Mouse (Mus musculus) midbrain, embryonic 12.5 days (tissue): ENCODE results near the gene Spg7. TPM values are rescaled to one million over a fixed set of nuclear protein-coding genes. Genes with fewer than 3 reads are reported as not detected.

Experiments
- ATAC-seq: fragments of 200-750 bp; cut with Nextera tagmentation; 2 replicates; pipeline ENCODE4 v1.8.0; 2017; ENCODE audit warnings: low read depth, moderate TSS enrichment, moderate library complexity; ENCODE audit not compliant: low FRiP score
- H3K27ac ChIP-seq: fragments of 300-500 bp; sonication (generic); replicated peaks from 2 replicates; pipeline ENCODE4 v1.5.1; 2016; ENCODE audit warnings: mild to moderate bottlenecking
- H3K27me3 ChIP-seq: fragments of 300-500 bp; sonication (generic); 2 replicates; pipeline ENCODE4 v1.6.1; 2016; ENCODE audit warnings: mild to moderate bottlenecking
- H3K36me3 ChIP-seq: fragments of 300-500 bp; sonication (generic); 2 replicates; pipeline ENCODE4 v1.6.1; 2016
- H3K4me1 ChIP-seq: fragments of 300-500 bp; sonication (generic); 2 replicates; pipeline ENCODE4 v1.6.1; 2016
- H3K4me2 ChIP-seq: fragments of 300-500 bp; sonication (generic); replicated peaks from 2 replicates; pipeline ENCODE4 v1.6.1; 2016; ENCODE audit warnings: mild to moderate bottlenecking, moderate library complexity
- H3K4me3 ChIP-seq: fragments of 300-500 bp; sonication (generic); 2 replicates; pipeline ENCODE4 v1.5.1; 2016; ENCODE audit warnings: mild to moderate bottlenecking
- H3K9ac ChIP-seq: fragments of 300-500 bp; sonication (generic); replicated peaks from 2 replicates; pipeline ENCODE4 v1.6.1; 2016; ENCODE audit warnings: mild to moderate bottlenecking, moderate library complexity
- H3K9me3 ChIP-seq: fragments of 300-500 bp; sonication (generic); 2 replicates; pipeline ENCODE4 v1.6.1; 2016; ENCODE audit warnings: mild to moderate bottlenecking
- WGBS: fragments of 180-500 bp; shearing (Covaris S2); methylation state at CpG from one replicate; pipeline ENCODE4 v1.1.7; 2016; 5-methylcytosine and 5-hydroxymethylcytosine counted together
- polyA plus RNA-seq: library from polyadenylated mRNA; unstranded; fragments of >200 nt; fragmentation: Nextera tagmentation; extraction: Ambion mirVana; gene quantifications from 2 replicates; pipeline ENCODE4 v1.2.1, GENCODE M21; 2016

Gene Spg7
- polyA plus RNA-seq, 1 experiment from 2014 or later = 58.7 TPM

DNA sequence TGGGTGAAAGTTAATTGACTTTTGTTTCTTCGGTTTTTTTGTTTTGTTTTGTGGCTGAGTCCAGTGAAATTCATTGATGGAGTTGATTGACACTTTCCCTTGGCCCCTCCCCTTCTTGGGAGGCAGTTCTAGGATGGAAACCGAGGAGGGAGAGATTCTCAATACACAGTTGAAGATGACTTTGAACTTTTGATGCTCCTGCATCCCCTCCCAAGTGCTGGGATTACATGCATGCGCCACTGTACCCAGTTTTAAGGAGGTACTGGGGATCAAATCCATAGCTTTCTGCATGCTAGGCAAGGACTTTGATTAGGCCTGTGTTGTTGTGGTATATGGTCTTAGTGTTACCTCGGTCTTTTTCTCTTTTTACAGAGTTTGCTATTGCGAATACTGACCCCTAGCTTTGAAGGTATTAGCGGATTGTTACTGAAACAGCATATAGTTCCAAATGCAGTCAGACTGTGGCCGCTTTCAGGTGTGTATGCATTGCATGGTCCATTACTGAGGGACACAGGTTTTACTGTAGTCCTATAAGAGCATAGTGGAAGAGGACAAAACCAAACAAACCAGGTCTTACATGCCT, 3.5 kb downstream of the Spg7 start:
- H3K4me3 ChIP-seq = peak overlapping the region; percentile 97
- ATAC-seq = no peak

DNA sequence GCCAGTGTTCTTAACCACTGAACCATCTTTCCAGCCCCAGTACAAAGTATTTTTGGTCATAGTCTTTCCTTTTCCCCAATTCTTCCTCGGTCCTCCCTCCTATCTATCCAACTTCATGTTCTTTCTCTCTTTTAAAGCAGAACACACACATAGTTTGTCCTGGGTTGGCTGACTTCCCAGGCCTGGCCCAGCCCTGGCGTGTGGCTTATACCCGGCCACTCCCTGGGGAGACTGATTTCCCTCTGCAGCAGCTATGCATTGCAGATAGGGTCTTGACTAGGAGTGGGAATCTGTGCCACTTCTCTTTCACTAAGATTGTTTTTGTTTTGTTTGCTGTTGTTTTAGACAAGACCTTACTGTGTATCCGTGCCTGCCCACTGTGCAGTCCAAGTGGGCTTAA, 8.4 kb downstream of the Spg7 start:
- H3K27me3 ChIP-seq = no peaks in the 10 kb centered on the region
- H3K36me3 ChIP-seq = peaks cover 51% of the 10 kb centered on the region
- H3K4me2 ChIP-seq = no peak overlapping the region
- no peaks in the 10 kb centered on the region for H3K9me3 ChIP-seq
- no peak overlapping the region for H3K4me3 ChIP-seq
- WGBS = 89% methylated on average over 4 of the region's 4 CpGs
- ATAC-seq = no peak
- peaks cover 12% of the 10 kb centered on the region for H3K4me1 ChIP-seq
- H3K27ac ChIP-seq = no peak overlapping the region
- no peak overlapping the region for H3K9ac ChIP-seq

More for the DNA sequence above, 3.5 kb downstream of the Spg7 start:
- Histone ChIP-seq H3K27ac (peak overlapping the region; percentile 91), H3K9me3 (no peaks in the 10 kb centered on the region), H3K9ac (peak overlapping the region; percentile 94), H3K36me3 (peaks cover 9% of the 10 kb centered on the region), H3K4me2 (peak overlapping the region; percentile 80), H3K4me1 (peaks cover 27% of the 10 kb centered on the region), H3K27me3 (no peaks in the 10 kb centered on the region)
- WGBS = 45% methylated on average over 7 of the region's 7 CpGs

DNA sequence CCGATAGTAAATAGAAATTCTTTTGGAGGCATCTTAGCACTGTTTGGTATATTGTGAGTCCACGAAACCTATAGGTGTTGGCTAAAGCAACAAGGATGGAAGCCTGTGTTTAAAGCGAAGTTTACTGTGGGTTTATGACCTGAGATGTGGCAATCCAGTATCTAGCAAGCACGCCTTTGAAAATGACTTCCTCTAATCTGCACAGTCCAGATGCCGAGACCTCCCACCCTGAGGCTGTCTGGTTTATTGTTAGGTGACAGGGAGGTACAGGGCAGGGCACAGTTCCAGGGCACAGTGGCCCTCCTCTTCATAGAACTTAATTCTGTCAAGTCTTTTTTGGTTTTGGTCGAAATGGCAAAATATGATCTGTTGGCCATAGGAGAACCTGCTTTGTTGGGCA, 14.5 kb downstream of the Spg7 start:
- Histone ChIP-seq H3K4me1 (no peaks in the 10 kb centered on the region), H3K9ac (no peak overlapping the region), H3K36me3 (peaks cover 95% of the 10 kb centered on the region), H3K27me3 (no peaks in the 10 kb centered on the region), H3K9me3 (no peaks in the 10 kb centered on the region), H3K4me3 (no peak overlapping the region), H3K27ac (no peak overlapping the region), H3K4me2 (no peak overlapping the region)
- no peak for ATAC-seq
- 92% methylated on average over 6 of the region's 6 CpGs for WGBS

- WGBS = 87% methylated on average over 6 of the region's 6 CpGs
- no peak for ATAC-seq
- H3K36me3 ChIP-seq = peaks cover 94% of the 10 kb centered on the region
These were observed 20.3 kb downstream of the Spg7 start for GRCm38 (mm10) chr8:123082993-123083392.

GRCm38 (mm10) chr8:123083610-123084009, 20.9 kb downstream of the Spg7 start:
- no peak overlapping the region for H3K4me3 ChIP-seq
- H3K4me2 ChIP-seq = no peak overlapping the region
- H3K27ac ChIP-seq = no peak overlapping the region
- H3K27me3 ChIP-seq = no peaks in the 10 kb centered on the region
- H3K9ac ChIP-seq = no peak overlapping the region
- H3K4me1 ChIP-seq = no peaks in the 10 kb centered on the region
- ATAC-seq = no peak
- no peaks in the 10 kb centered on the region for H3K9me3 ChIP-seq
- peaks cover 97% of the 10 kb centered on the region for H3K36me3 ChIP-seq
- WGBS = 90% methylated on average over 12 of the region's 12 CpGs

More at GRCm38 (mm10) chr8:123082993-123083392, 20.3 kb downstream of the Spg7 start:
- Histone ChIP-seq H3K4me1 (no peaks in the 10 kb centered on the region), H3K9me3 (no peaks in the 10 kb centered on the region), H3K27me3 (no peaks in the 10 kb centered on the region), H3K4me2 (no peak overlapping the region), H3K27ac (no peak overlapping the region), H3K9ac (no peak overlapping the region), H3K4me3 (no peak overlapping the region)

DNA sequence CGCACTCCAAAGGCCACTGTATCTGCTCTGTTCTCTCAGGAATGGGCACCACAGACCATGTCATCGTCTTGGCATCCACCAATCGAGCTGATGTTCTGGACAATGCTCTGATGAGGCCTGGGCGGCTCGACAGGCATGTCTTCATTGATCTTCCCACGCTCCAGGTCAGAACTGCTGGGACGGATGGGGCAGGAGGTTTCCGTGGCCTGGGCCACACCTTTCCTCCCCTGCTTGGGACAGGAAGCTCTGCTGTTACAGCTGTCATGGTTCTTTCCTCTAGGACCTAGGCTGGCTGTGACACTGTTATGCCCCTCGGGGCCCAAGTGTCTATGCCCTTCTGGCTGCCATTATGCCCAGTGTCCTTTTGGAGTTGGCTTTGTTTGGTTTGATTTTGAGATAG, 24.5 kb downstream of the Spg7 start:
- no peaks in the 10 kb centered on the region for H3K27me3 ChIP-seq
- no peak overlapping the region for H3K9ac ChIP-seq
- 91% methylated on average over 9 of the region's 9 CpGs for WGBS
- H3K27ac ChIP-seq = no peak overlapping the region
- no peak for ATAC-seq
- no peak overlapping the region for H3K4me3 ChIP-seq
- H3K9me3 ChIP-seq = no peaks in the 10 kb centered on the region
- no peaks in the 10 kb centered on the region for H3K4me1 ChIP-seq
- peaks cover 97% of the 10 kb centered on the region for H3K36me3 ChIP-seq
- H3K4me2 ChIP-seq = no peak overlapping the region

GRCm38 (mm10) chr8:123097216-123097615, 34.5 kb downstream of the Spg7 start:
- no peak overlapping the region for H3K4me3 ChIP-seq
- no peak overlapping the region for H3K4me2 ChIP-seq
- no peaks in the 10 kb centered on the region for H3K9me3 ChIP-seq
- WGBS = 94% methylated on average over 11 of the region's 11 CpGs
- H3K27me3 ChIP-seq = no peaks in the 10 kb centered on the region
- no peak for ATAC-seq
- H3K9ac ChIP-seq = no peak overlapping the region
- H3K27ac ChIP-seq = no peak overlapping the region
- H3K36me3 ChIP-seq = peaks cover 47% of the 10 kb centered on the region
- H3K4me1 ChIP-seq = peaks cover 3% of the 10 kb centered on the region; the same call in 1 of the 2 replicates

DNA sequence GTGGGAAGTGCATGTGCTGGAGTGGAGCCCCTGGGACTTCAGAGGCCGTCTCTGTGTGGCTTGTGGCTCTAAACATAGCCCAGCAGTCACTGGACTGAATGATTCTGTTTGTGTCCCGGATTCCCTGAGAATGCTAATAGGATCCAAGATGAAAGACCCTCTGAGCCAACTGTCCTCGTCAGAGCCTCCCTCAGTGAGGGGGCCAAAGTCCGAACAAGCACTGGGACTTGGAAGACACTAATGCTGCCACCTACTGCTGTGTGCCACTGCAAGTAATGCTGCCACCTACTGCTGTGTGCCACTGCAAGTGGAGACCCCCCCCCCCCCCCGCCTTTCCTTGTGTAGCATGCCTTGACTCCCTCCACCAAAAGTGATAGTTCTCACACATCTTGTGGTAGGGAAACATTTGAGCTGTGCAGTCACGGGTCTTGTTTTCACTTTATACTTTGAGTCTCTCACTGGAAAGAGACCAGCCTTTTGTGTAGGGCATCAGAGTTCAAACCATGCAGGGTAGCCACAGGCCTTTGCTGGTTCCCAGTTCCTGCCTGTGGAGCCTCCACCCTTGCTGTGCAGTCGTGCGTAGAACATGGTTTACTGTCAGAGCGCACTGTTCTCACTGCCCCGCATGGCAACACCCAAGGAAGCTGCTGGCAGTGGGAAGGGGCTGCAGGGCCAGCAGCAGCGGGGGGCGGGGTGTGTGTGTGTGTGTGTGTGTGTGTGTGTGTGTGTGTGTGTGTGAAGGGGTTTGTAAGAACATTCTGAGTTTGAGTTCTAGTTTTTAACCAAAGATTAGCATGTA, 35.2 kb downstream of the Spg7 start:
- Histone ChIP-seq H3K27ac (no peak overlapping the region), H3K4me3 (no peak overlapping the region), H3K4me2 (no peak overlapping the region), H3K36me3 (peaks cover 46% of the 10 kb centered on the region), H3K4me1 (peaks cover 3% of the 10 kb centered on the region; the same call in 1 of the 2 replicates), H3K27me3 (no peaks in the 10 kb centered on the region), H3K9ac (no peak overlapping the region), H3K9me3 (no peaks in the 10 kb centered on the region)
- 77% methylated on average over 12 of the region's 12 CpGs for WGBS
- no peak for ATAC-seq

DNA sequence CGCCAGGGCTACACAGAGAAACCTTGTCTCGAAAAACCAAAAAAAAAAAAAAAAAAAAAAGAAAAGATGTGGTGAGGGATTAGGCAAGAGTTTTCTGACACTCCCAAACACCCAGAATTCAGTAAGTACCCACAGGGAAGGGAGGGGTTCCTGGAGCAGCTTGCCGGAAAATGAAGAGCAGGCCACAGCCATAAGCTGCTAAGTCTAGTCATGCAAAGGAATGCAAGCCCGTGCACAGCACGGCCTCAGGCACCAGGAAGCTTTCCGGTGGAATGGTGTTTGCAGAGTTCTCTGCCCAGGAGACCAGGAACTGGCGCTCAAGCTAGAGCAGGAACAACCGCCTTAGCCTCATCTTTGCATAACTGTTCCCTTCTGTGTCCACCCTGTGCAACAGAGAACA, 37.5 kb downstream of the Spg7 start:
- no peak overlapping the region for H3K4me2 ChIP-seq
- no peak overlapping the region for H3K27ac ChIP-seq
- no peak overlapping the region for H3K4me3 ChIP-seq
- 65% methylated on average over 8 of the region's 8 CpGs for WGBS
- no peak overlapping the region for H3K9ac ChIP-seq
- no peaks in the 10 kb centered on the region for H3K9me3 ChIP-seq
- peaks cover 44% of the 10 kb centered on the region for H3K36me3 ChIP-seq
- H3K27me3 ChIP-seq = no peaks in the 10 kb centered on the region
- H3K4me1 ChIP-seq = peaks cover 12% of the 10 kb centered on the region
- no peak for ATAC-seq

GRCm38 (mm10) chr8:123101244-123101643, 38.5 kb downstream of the Spg7 start:
- WGBS = 75% methylated on average over 4 of the region's 4 CpGs
- H3K27ac ChIP-seq = no peak overlapping the region

GRCm38 (mm10) chr8:123101735-123102685, 39.3 kb downstream of the Spg7 start, which contains the start of gene Rpl13:
Gene Rpl13, plus strand, starts transcription at chr8:123102350.
- peak; percentile 94 for ATAC-seq
- WGBS = 2% methylated on average over 56 of the region's 56 CpGs

More at GRCm38 (mm10) chr8:123101244-123101643, 38.5 kb downstream of the Spg7 start:
- ATAC-seq = no peak
- H3K36me3 ChIP-seq = peaks cover 45% of the 10 kb centered on the region
- no peaks in the 10 kb centered on the region for H3K9me3 ChIP-seq
- no peak overlapping the region for H3K4me3 ChIP-seq
- no peak overlapping the region for H3K9ac ChIP-seq
- no peaks in the 10 kb centered on the region for H3K27me3 ChIP-seq
- H3K4me1 ChIP-seq = peaks cover 12% of the 10 kb centered on the region
- no peak overlapping the region; the same call in 1 of the 2 replicates for H3K4me2 ChIP-seq

More at GRCm38 (mm10) chr8:123101735-123102685, 39.3 kb downstream of the Spg7 start, which contains the start of gene Rpl13:
- peak within 1 kb of the TSS; percentile 94 for H3K4me2 ChIP-seq
- H3K9ac ChIP-seq = peak within 1 kb of the TSS; percentile 99
- H3K36me3 ChIP-seq = peaks cover 42% of the 10 kb centered on the region
- H3K27ac ChIP-seq = peak within 1 kb of the TSS; percentile 92
- no peaks in the 10 kb centered on the region for H3K9me3 ChIP-seq
- H3K4me1 ChIP-seq = peaks cover 12% of the 10 kb centered on the region
- no peaks in the 10 kb centered on the region for H3K27me3 ChIP-seq
- H3K4me3 ChIP-seq = peak within 1 kb of the TSS; percentile 79
